Mouse (Mus musculus) stomach, postnatal 0 days (tissue): ENCODE results near the gene Stard13.

Source experiments
- CTCF ChIP-seq: IDR thresholded peaks from 2 replicates; pipeline ENCODE4 v1.5.1; 2016; ENCODE audit warnings: antibody characterized with exemption, low read depth, mild to moderate bottlenecking, moderate library complexity
- EP300 ChIP-seq: optimal IDR thresholded peaks from 2 replicates; pipeline ENCODE3; 2016; ENCODE audit warnings: antibody characterized with exemption

- TF ChIP-seq EP300 (no peak), CTCF (no peak)
Observed at GRCm38 (mm10) chr5:151218689-151219115, 14.9 kb downstream of the Stard13 start.
